Mouse (Mus musculus) embryonic fibroblast, embryonic 13.5 days (primary cell): ENCODE results near the gene Map2k1. TPM values are rescaled to one million over a fixed set of nuclear protein-coding genes. Genes with fewer than 3 reads are reported as not detected.
"Not testable (repeated sequence)": the region's sequence is repeated elsewhere in the genome, so short reads cannot be mapped to it uniquely, and the experiment has no call there.

ENCODE experiments used
- H3K27ac ChIP-seq: 2 replicates; pipeline ENCODE4 v1.5.1; 2012; ENCODE audit warnings: low read length, control low read depth, inconsistent platforms; ENCODE audit not compliant: insufficient read depth
- H3K4me1 ChIP-seq: 2 replicates; pipeline ENCODE4 v1.6.1; 2011; ENCODE audit warnings: low read length; ENCODE audit not compliant: control insufficient read depth, insufficient read depth
- H3K4me3 ChIP-seq: 2 replicates; pipeline ENCODE4 v1.5.1; 2011; ENCODE audit warnings: mild to moderate bottlenecking, control low read depth, low read length; ENCODE audit not compliant: insufficient read depth
- CTCF ChIP-seq: IDR thresholded peaks from 2 replicates; pipeline ENCODE4 v1.5.1; 2011; ENCODE audit warnings: mild to moderate bottlenecking, control low read depth, low read length, moderate library complexity, borderline replicate concordance; ENCODE audit not compliant: insufficient read depth
- POLR2A ChIP-seq: IDR thresholded peaks from 2 replicates; pipeline ENCODE4 v1.6.1; 2011; ENCODE audit warnings: low read depth, mild to moderate bottlenecking, control low read depth, low read length, moderate library complexity
- polyA plus RNA-seq: library from polyadenylated mRNA; stranded (reverse); fragments of >200 nt; gene quantifications from 2 replicates; pipeline ENCODE4 v1.2.4, GENCODE M21; 2011; ENCODE audit warnings: low read depth; ENCODE audit not compliant: missing spikeins, insufficient read length

Gene Map2k1
- polyA plus RNA-seq, 1 experiment, result 58.4 TPM

- Histone ChIP-seq H3K4me1 (peaks cover 2% of the 10 kb centered on the region; the same call in 1 of the 2 replicates), H3K27ac (no peak overlapping the region), H3K4me3 (peak overlapping the region; percentile 93)
- TF ChIP-seq CTCF (no peak), POLR2A (no peak)
Observed at GRCm38 (mm10) chr9:64174341-64174740, 79.1 kb downstream of the Map2k1 start.

- TF ChIP-seq POLR2A, result no peak
- TF ChIP-seq CTCF, result no peak
- peaks cover 2% of the 10 kb centered on the region; the same call in 1 of the 2 replicates for H3K4me1 ChIP-seq
Observed at GRCm38 (mm10) chr9:64173666-64174220, 79.7 kb downstream of the Map2k1 start.

GRCm38 (mm10) chr9:64172816-64173665 is 80.4 kb downstream of the Map2k1 start, which contains the start of the genes Zwilch and Rpl4:
TSS of gene Zwilch (minus strand) at chr9:64173104.
TSS of gene Rpl4 (plus strand) at chr9:64173375.
- peak within 1 kb of the TSS; percentile 99 for H3K27ac ChIP-seq
- TF ChIP-seq POLR2A (peak; percentile 97), CTCF (no peak)

More at GRCm38 (mm10) chr9:64173666-64174220, 79.7 kb downstream of the Map2k1 start:
- Histone ChIP-seq H3K27ac (peak overlapping the region; percentile 51), H3K4me3 (peak overlapping the region; percentile 93)

GRCm38 (mm10) chr9:64172145-64172815 is 81.2 kb downstream of the Map2k1 start:
- peak overlapping the region; percentile 92 for H3K4me3 ChIP-seq
- H3K27ac ChIP-seq, result peak overlapping the region; percentile 99
- TF ChIP-seq POLR2A, result no peak
- TF ChIP-seq CTCF, result no peak
- peaks cover 2% of the 10 kb centered on the region; the same call in 1 of the 2 replicates for H3K4me1 ChIP-seq

More at GRCm38 (mm10) chr9:64172816-64173665, 80.4 kb downstream of the Map2k1 start, which contains the start of the genes Zwilch and Rpl4:
- Histone ChIP-seq H3K4me1 (peaks cover 2% of the 10 kb centered on the region; the same call in 1 of the 2 replicates), H3K4me3 (peak within 1 kb of the TSS; percentile 93)

GRCm38 (mm10) chr9:64169967-64170366 is 83.5 kb downstream of the Map2k1 start:
- H3K4me1 ChIP-seq, H3K27ac ChIP-seq, H3K4me3 ChIP-seq: not testable (repeated sequence)

- TF ChIP-seq POLR2A (no peak), CTCF (no peak)
- Histone ChIP-seq H3K4me1 (no peaks in the 10 kb centered on the region), H3K4me3 (no peak overlapping the region), H3K27ac (no peak overlapping the region)
Observed at GRCm38 (mm10) chr9:64160471-64160870, 93.0 kb downstream of the Map2k1 start.

- TF ChIP-seq POLR2A (no peak), CTCF (no peak)
- Histone ChIP-seq H3K4me1 (no peaks in the 10 kb centered on the region), H3K27ac (no peak overlapping the region), H3K4me3 (no peak overlapping the region)
Observed at GRCm38 (mm10) chr9:64156641-64157040, 96.8 kb downstream of the Map2k1 start.

- Histone ChIP-seq H3K27ac (no peak overlapping the region), H3K4me3 (no peak overlapping the region), H3K4me1 (no peaks in the 10 kb centered on the region)
- TF ChIP-seq POLR2A, result no peak
- TF ChIP-seq CTCF, result no peak
Observed at GRCm38 (mm10) chr9:64139879-64140278, 113.6 kb downstream of the Map2k1 start.

GRCm38 (mm10) chr9:64138896-64139295 is 114.5 kb downstream of the Map2k1 start:
- not testable (repeated sequence) for H3K4me3 ChIP-seq, H3K4me1 ChIP-seq, H3K27ac ChIP-seq

Other genes starting within 250 kb of the Map2k1 start
- gene Smad6, start 231.6 kb downstream of the Map2k1 start, polyA plus RNA-seq, result 7.5 and 8.3 TPM in 2 replicates
- not detected in 2 replicates for gene Lctl, start 136.5 kb downstream of the Map2k1 start, polyA plus RNA-seq
- 26.9 and 39.7 TPM in 2 replicates for gene Zwilch, start 80.5 kb downstream of the Map2k1 start, polyA plus RNA-seq
- 1,951 and 2,046 TPM in 2 replicates for gene Rpl4, start 80.3 kb downstream of the Map2k1 start, polyA plus RNA-seq
- gene Snapc5, start 74.4 kb downstream of the Map2k1 start, polyA plus RNA-seq, result 17.8 and 22.1 TPM in 2 replicates
- 2.5 and 3.1 TPM in 2 replicates for gene Uchl4, start 18.4 kb downstream of the Map2k1 start, polyA plus RNA-seq
- 88.9 and 104 TPM in 2 replicates for gene Tipin, start 27.9 kb upstream of the Map2k1 start, polyA plus RNA-seq
- gene Dis3l, start 87.7 kb upstream of the Map2k1 start, polyA plus RNA-seq, result 16.3 and 17.4 TPM in 2 replicates
- 0.09 and 0.43 TPM in 2 replicates for gene Megf11, start 132.0 kb upstream of the Map2k1 start, polyA plus RNA-seq